Mouse (Mus musculus) ES-E14 (cell line): Measurements from ENCODE around the gene Rptor. TPM values are rescaled to one million over a fixed set of nuclear protein-coding genes. Genes with fewer than 3 reads are reported as not detected.
A peak's percentile ranks its signal among the peaks of the same experiment; 100 is the strongest.

Experiments used
- DNase-seq: peaks from one replicate; pipeline ENCODE4 v3.0.0-alpha.2; 2013; ENCODE audit warnings: low read depth, low spot score
- H3K27ac ChIP-seq: 2 replicates; pipeline ENCODE4 v1.5.1; 2012; ENCODE audit warnings: low read depth, mild to moderate bottlenecking, low read length, moderate library complexity, mixed read lengths; ENCODE audit not compliant: poor library complexity, insufficient read depth, severe bottlenecking
- H3K36me3 ChIP-seq: 2 replicates; pipeline ENCODE4 v1.6.1; 2012; ENCODE audit warnings: mild to moderate bottlenecking, low read length, moderate library complexity, mixed read lengths; ENCODE audit not compliant: control insufficient read depth, poor library complexity, insufficient read depth, severe bottlenecking
- H3K4me1 ChIP-seq, 2 experiments: fragments of 150-350 bp in 1 of 2; sonication (generic) in 1 of 2; 2 replicates each; pipeline ENCODE4 v1.6.1; 2012; ENCODE audit warnings: low read length in 2 of 2, mild to moderate bottlenecking in 1 of 2, mixed read lengths in 1 of 2; ENCODE audit not compliant: control insufficient read depth in 2 of 2, insufficient read depth in 2 of 2, poor library complexity in 1 of 2
- H3K4me3 ChIP-seq, 2 experiments: fragments of 150-350 bp in 1 of 2; sonication (generic) in 1 of 2; 2 replicates each; pipeline ENCODE4 v1.5.1; 2012; ENCODE audit warnings: low read length in 2 of 2, low read depth in 1 of 2, mild to moderate bottlenecking in 1 of 2, mixed read lengths in 1 of 2; ENCODE audit not compliant: insufficient read depth in 1 of 2, poor library complexity in 1 of 2, severe bottlenecking in 1 of 2
- H3K9ac ChIP-seq: 2 replicates; pipeline ENCODE4 v1.6.1; 2012; ENCODE audit warnings: low read depth, mild to moderate bottlenecking, low read length, mixed read lengths; ENCODE audit not compliant: poor library complexity, insufficient read depth, severe bottlenecking
- H3K9me3 ChIP-seq: fragments of 150-350 bp; sonication (generic); 2 replicates; pipeline ENCODE4 v1.6.1; 2012; ENCODE audit warnings: low read depth, mild to moderate bottlenecking, low read length; ENCODE audit not compliant: control insufficient read depth, insufficient read depth
- CHD2 ChIP-seq: IDR thresholded peaks from 2 replicates; pipeline ENCODE4 v1.6.1; 2014; ENCODE audit warnings: mild to moderate bottlenecking, low read depth, low read length, inconsistent platforms
- HCFC1 ChIP-seq: IDR thresholded peaks from 2 replicates; pipeline ENCODE4 v1.6.1; 2012; ENCODE audit warnings: low read length, inconsistent platforms, borderline replicate concordance; ENCODE audit not compliant: insufficient read depth
- MAFK ChIP-seq: IDR thresholded peaks from 2 replicates; pipeline ENCODE4 v1.6.1; 2014; ENCODE audit warnings: mild to moderate bottlenecking, low read depth, low read length, inconsistent platforms; ENCODE audit not compliant: insufficient read depth
- ZC3H11A ChIP-seq: IDR thresholded peaks from 2 replicates; pipeline ENCODE4 v1.6.1; 2012; ENCODE audit warnings: low read depth, mild to moderate bottlenecking, inconsistent platforms, low read length, borderline replicate concordance
- ZNF384 ChIP-seq: IDR thresholded peaks from 2 replicates; pipeline ENCODE4 v1.6.1; 2012; ENCODE audit warnings: low read depth, low read length, inconsistent platforms
- in situ Hi-C, 2 experiments: fragments of 600-800 bp; cut with MboI; formaldehyde crosslinking; loops; one replicate each; pipeline ENCODE4 v1.15.1; 2025; ENCODE audit warnings: low sequenced_read_pairs in 2 of 2, inconsistent platforms in 1 of 2; ENCODE audit not compliant: unreplicated experiment in 2 of 2
- total RNA-seq: library from RNA; depleted of rRNA; stranded (reverse); fragments of 300-350 nt; gene quantifications from 2 replicates; pipeline ENCODE4 v1.2.3, GENCODE M21; 2012

The Rptor gene
- total RNA-seq, 1 experiment, result 59.7 TPM

DNA sequence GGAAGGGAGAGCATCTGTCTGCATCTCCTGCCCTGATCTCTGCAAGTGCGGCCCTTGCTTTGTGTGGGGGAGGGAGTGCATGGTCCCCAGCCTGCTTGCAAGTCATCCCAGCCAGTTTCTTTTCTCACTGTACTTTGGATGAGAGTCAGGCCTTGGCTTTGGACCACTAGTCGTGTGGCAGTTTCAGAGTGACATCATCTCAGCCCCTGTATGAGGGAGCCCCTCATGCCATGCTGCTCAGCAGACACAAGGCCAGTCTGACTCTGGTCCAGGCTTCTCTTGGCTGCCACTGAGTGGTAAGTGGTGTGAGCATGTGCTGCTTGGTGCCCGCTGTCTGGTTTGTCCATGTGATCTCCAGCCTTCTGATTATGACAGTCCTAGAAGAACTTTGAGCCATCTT is 170.2 kb downstream of the Rptor start:
- in situ Hi-C loops, result no loop called here
- no peaks in the 10 kb centered on the region for H3K9me3 ChIP-seq
- H3K27ac ChIP-seq, result no peak overlapping the region
- H3K4me1 ChIP-seq, result no peaks in the 10 kb centered on the region
- TF ChIP-seq ZC3H11A (no peak), MAFK (no peak), ZNF384 (no peak), HCFC1 (no peak), CHD2 (no peak)
- no peak overlapping the region for H3K4me3 ChIP-seq
- H3K36me3 ChIP-seq, result peaks cover 4% of the 10 kb centered on the region; the same call in 1 of the 2 replicates
- no peak overlapping the region for H3K9ac ChIP-seq
- no peak for DNase-seq

DNA sequence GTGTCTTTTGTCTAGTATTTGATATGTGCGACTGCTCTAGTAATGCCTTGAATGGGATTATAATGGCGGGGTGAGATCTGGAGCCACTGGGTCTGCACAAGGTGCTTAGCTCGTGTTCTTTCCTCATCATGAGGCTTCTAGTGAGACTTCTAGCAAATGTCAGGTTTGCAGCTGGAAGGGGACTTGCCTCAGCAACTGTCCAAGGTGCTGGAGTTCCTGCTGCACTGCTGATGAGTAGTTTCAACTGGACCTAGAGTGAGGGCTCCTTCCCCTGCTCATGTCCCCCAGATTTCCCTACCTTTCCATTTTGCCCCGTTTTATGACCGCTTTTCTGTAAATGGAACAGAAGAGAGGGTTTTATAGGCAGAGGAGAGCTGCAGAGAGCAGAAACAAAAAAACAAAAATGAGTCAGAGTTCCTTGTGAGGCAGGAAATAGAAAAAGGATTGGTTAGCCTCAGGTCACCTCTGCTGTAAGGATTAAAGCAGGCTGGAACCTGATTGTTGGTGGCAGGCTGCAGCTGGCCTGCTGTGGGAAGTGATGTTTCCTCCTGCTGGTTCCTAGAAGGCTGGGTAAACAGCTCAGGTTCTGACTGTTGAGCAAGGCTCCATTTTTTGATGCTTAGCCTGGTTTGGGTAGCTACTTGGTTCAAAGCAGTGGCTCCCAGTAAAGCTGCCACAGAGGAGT is 172.5 kb downstream of the Rptor start:
- H3K4me1 ChIP-seq, result no peaks in the 10 kb centered on the region
- no peak overlapping the region for H3K9ac ChIP-seq
- peak; percentile 21 for DNase-seq
- TF ChIP-seq HCFC1 (no peak), ZC3H11A (no peak), ZNF384 (no peak), CHD2 (no peak), MAFK (no peak)
- in situ Hi-C loops, result no loop called here
- H3K9me3 ChIP-seq, result no peaks in the 10 kb centered on the region
- H3K4me3 ChIP-seq, result no peak overlapping the region
- peaks cover 4% of the 10 kb centered on the region; the same call in 1 of the 2 replicates for H3K36me3 ChIP-seq
- H3K27ac ChIP-seq, result no peak overlapping the region

DNA sequence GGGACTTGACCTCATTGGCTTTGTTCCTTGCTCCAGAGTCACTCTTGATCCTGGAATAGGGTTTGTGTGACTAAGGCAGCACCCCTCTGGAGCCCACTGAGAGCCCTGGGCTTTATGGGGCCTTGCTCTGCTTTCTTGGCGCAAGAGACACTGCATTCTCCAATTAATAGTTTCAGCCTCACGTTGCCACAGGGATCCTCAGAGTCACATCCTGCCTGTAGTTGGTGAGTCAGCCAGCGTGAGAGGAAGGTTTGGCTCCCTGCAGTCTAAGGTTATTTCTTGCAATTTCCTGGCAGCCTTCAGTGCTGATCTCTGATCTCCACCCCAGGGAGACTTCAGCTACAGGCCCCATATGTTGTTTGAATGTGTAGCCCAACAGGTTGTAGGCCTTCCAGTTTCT is 174.5 kb downstream of the Rptor start:
- DNase-seq, result no peak
- TF ChIP-seq CHD2, result no peak
- TF ChIP-seq ZNF384, result no peak
- no peak for TF ChIP-seq MAFK
- no peak for TF ChIP-seq HCFC1
- TF ChIP-seq ZC3H11A, result no peak
- Histone ChIP-seq H3K36me3 (no peaks in the 10 kb centered on the region), H3K9me3 (no peaks in the 10 kb centered on the region), H3K9ac (no peak overlapping the region), H3K4me3 (no peak overlapping the region), H3K27ac (no peak overlapping the region), H3K4me1 (no peaks in the 10 kb centered on the region)
- in situ Hi-C loops, result no loop called here

DNA sequence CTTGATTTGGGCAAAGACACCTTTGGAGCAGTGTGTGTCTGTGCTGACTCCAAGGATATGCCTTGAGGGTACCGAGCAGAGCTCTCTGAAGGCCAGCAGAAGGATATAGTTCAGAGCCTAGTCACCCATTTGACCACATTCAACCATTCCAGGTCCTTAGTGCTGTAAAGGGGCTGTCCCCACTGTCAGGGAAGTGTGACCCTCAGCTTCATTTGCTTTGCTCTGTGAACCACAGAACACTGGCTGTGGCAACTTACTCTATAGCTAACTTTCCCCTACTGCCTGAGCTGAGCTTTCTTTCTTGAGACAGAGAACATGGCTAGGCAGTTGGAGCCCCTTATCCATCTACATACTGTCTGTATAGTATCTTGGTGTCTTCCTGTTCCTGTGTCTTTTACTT is 175.2 kb downstream of the Rptor start:
- no peak for DNase-seq
- peaks cover 3% of the 10 kb centered on the region; the same call in 1 of the 2 replicates for H3K36me3 ChIP-seq
- H3K4me3 ChIP-seq, result no peak overlapping the region
- H3K9me3 ChIP-seq, result no peaks in the 10 kb centered on the region
- in situ Hi-C loops, result no loop called here
- TF ChIP-seq HCFC1 (no peak), ZNF384 (no peak), MAFK (no peak), ZC3H11A (no peak)
- no peaks in the 10 kb centered on the region for H3K4me1 ChIP-seq
- no peak overlapping the region for H3K27ac ChIP-seq
- H3K9ac ChIP-seq, result no peak overlapping the region
